Mouse (Mus musculus): ENCODE data around the gene Arl14.

DNA sequence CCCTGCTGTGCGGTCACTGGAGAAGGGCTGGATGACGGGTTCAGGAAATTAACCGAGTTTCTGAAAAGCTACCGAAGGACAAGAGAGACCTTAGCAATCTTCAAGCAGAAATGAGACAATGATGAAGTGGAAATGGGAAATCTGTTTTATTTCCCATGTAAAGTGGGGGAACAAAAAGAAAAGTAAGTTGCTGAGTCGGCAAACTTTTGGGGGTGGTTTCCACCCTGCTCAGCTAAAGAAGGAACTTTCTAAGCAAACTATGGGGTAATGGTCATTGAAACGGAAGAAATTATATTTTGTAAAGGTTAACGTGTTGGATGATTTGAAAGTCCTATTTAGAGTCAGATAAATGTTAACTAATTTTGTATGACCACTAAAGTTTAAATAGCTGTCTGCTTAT is 768 bp downstream of the Arl14 start:
- TF ChIP-seq POLR2A (IDR thresholded peaks at IDR 0.05; ENCODE audit: insufficient read depth, low read depth, low read length) (no peak), CTCF (IDR thresholded peaks at IDR 0.05; ENCODE audit: insufficient read depth, low read depth, low read length) (no peak)

All from olfactory bulb, adult 2 months (tissue).